Mouse (Mus musculus): ENCODE data around the gene Wdr66.

DNA sequence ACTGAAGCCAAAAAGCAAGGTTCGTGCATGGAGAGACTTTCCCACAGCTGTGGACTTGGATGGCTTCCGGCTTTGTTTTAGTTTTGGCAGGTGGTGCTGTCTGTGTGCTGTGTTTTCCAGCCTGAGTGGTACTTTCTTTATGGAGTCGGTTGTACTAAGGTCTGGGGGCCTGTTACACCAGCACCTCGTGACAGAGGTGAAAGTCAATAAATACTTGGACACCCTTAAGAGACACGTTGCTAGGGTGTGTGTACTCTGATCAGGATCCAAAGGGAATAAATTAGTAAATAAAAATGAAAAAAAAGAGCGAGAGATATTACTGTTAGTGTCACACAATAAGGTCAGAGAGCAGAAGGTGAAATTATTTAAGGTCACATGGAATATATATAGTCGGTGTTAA lies 25.1 kb upstream of the Wdr66 start:
- TF ChIP-seq EP300 (IDR thresholded peaks at IDR 0.05; ENCODE audit: low read depth): no peak
- TF ChIP-seq CTCF (IDR thresholded peaks at IDR 0.05; ENCODE audit: low read depth): no peak
